Mouse (Mus musculus): ENCODE results near the gene Olfr1390. TPM values are rescaled to one million over a fixed set of nuclear protein-coding genes. Genes with fewer than 3 reads are reported as not detected.
"Not testable (repeated sequence)": the region's sequence is repeated elsewhere in the genome, so short reads cannot be mapped to it uniquely, and the experiment has no call there.

Gene Olfr1390
- not detected in 2 replicates for polyA plus RNA-seq (2015; fragmentation: Nextera tagmentation; extraction: Ambion mirVana)

- no peak for TF ChIP-seq CTCF (IDR thresholded peaks at IDR 0.05; ENCODE audit: low read depth)
- Histone ChIP-seq H3K36me3 (ENCODE audit: control insufficient read depth, insufficient read depth) (no peaks in the 10 kb centered on the region), H3K4me2 (replicated peaks; ENCODE audit: low read depth) (no peak within 1 kb of the TSS), H3K4me1 (replicated peaks; ENCODE audit: control insufficient read depth, insufficient read depth, low read length) (no peaks in the 10 kb centered on the region), H3K9ac (ENCODE audit: low read depth, low read length) (no peak within 1 kb of the TSS), H3K27ac (ENCODE audit: low read depth, low read length) (no peak within 1 kb of the TSS), H3K9me3 (ENCODE audit: control insufficient read depth) (no peaks in the 10 kb centered on the region), H3K4me3 (ENCODE audit: low read depth, low read length) (no peak within 1 kb of the TSS), H3K27me3 (replicated peaks; ENCODE audit: control insufficient read depth, insufficient read depth, low read length) (no peaks in the 10 kb centered on the region)
- ATAC-seq: no peak
- 75% methylated on average over 1 of the region's 1 CpGs for WGBS
These were observed at the start of gene Olfr1390 for GRCm38 (mm10) chr11:49334888-49335287. Gene Olfr1390, plus strand, starts transcription at chr11:49335188.

GRCm38 (mm10) chr11:49287251-49287650 is 47.7 kb upstream of the Olfr1390 start:
- Histone ChIP-seq H3K4me1 (replicated peaks; ENCODE audit: control insufficient read depth, insufficient read depth, low read length) (no peaks in the 10 kb centered on the region), H3K27ac (ENCODE audit: low read depth, low read length) (no peak overlapping the region), H3K9ac (ENCODE audit: low read depth, low read length) (no peak overlapping the region), H3K4me2 (replicated peaks; ENCODE audit: low read depth) (no peak overlapping the region), H3K9me3 (ENCODE audit: control insufficient read depth) (no peaks in the 10 kb centered on the region), H3K4me3 (ENCODE audit: low read depth, low read length) (no peak overlapping the region), H3K36me3 (ENCODE audit: control insufficient read depth, insufficient read depth) (no peaks in the 10 kb centered on the region), H3K27me3 (replicated peaks; ENCODE audit: control insufficient read depth, insufficient read depth, low read length) (no peaks in the 10 kb centered on the region)
- WGBS: 68% methylated on average over 2 of the region's 2 CpGs
- TF ChIP-seq CTCF (IDR thresholded peaks at IDR 0.05; ENCODE audit: low read depth): no peak
- no peak for ATAC-seq

DNA sequence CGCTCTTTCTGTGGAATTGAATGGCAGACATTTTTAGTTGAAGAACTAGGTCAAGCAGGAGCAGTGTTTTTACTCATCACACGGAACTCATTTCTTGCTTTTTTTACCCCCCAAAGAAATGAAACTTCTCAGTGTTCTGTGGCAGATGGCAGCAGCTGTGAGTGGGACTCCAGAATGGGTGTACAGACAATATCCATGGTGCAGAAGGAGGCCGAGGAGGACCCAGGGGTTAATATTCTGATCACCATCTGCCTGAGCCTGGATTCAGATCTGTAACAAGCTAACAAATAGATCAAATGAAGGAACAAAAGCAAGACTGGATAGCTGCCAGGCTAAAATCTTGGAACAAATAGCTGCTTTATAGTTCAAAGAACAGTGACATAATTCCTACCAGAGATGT is 42.2 kb upstream of the Olfr1390 start:
- Histone ChIP-seq H3K27ac (ENCODE audit: low read depth, low read length) (no peak overlapping the region), H3K4me2 (replicated peaks; ENCODE audit: low read depth) (no peak overlapping the region), H3K9me3 (ENCODE audit: control insufficient read depth) (no peaks in the 10 kb centered on the region), H3K4me1 (replicated peaks; ENCODE audit: control insufficient read depth, insufficient read depth, low read length) (no peaks in the 10 kb centered on the region), H3K36me3 (ENCODE audit: control insufficient read depth, insufficient read depth) (no peaks in the 10 kb centered on the region), H3K4me3 (ENCODE audit: low read depth, low read length) (no peak overlapping the region), H3K9ac (ENCODE audit: low read depth, low read length) (no peak overlapping the region), H3K27me3 (replicated peaks; ENCODE audit: control insufficient read depth, insufficient read depth, low read length) (no peaks in the 10 kb centered on the region)
- TF ChIP-seq CTCF (IDR thresholded peaks at IDR 0.05; ENCODE audit: low read depth): no peak
- ATAC-seq: no peak
- WGBS: 80% methylated on average over 3 of the region's 3 CpGs

- H3K9ac ChIP-seq (ENCODE audit: low read depth, low read length): no peak within 1 kb of the TSS
- H3K4me2 ChIP-seq (replicated peaks; ENCODE audit: low read depth): no peak within 1 kb of the TSS
- H3K4me1 ChIP-seq (replicated peaks; ENCODE audit: control insufficient read depth, insufficient read depth, low read length): no peaks in the 10 kb centered on the region
- ATAC-seq: no peak
- H3K27ac ChIP-seq (ENCODE audit: low read depth, low read length): no peak within 1 kb of the TSS
- no peaks in the 10 kb centered on the region for H3K36me3 ChIP-seq (ENCODE audit: control insufficient read depth, insufficient read depth)
- no peak within 1 kb of the TSS for H3K4me3 ChIP-seq (ENCODE audit: low read depth, low read length)
- TF ChIP-seq CTCF (IDR thresholded peaks at IDR 0.05; ENCODE audit: low read depth): no peak
- no peaks in the 10 kb centered on the region for H3K27me3 ChIP-seq (replicated peaks; ENCODE audit: control insufficient read depth, insufficient read depth, low read length)
- no peaks in the 10 kb centered on the region for H3K9me3 ChIP-seq (ENCODE audit: control insufficient read depth)
These were observed 30.5 kb upstream of the Olfr1390 start, which contains the start of gene Olfr10 for GRCm38 (mm10) chr11:49304441-49304840. Gene Olfr10, plus strand, starts transcription at chr11:49304741.

DNA sequence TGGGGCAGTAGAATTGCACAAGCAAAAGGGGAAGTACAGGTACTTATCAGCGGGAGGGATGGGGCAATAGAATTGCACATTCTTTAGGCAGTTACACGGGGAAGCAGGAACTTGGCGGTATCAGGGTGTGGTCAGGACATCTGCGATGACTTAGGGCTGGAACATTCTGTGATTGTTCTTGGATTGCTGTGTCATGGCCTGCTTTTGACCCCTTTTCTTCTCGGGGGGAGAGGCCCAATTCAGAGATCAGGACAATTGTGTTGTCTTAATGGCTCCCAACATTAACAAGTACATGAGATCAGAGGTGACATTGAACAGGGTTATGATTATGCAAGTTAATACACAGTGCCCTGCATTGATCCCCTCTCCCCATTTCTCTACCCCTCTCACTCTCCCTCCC is 26.4 kb upstream of the Olfr1390 start:
- not testable (repeated sequence) for H3K9me3 ChIP-seq (ENCODE audit: control insufficient read depth); H3K4me2 ChIP-seq (replicated peaks; ENCODE audit: low read depth); H3K27ac ChIP-seq (ENCODE audit: low read depth, low read length); H3K36me3 ChIP-seq (ENCODE audit: control insufficient read depth, insufficient read depth); H3K4me3 ChIP-seq (ENCODE audit: low read depth, low read length); H3K9ac ChIP-seq (ENCODE audit: low read depth, low read length); H3K27me3 ChIP-seq (replicated peaks; ENCODE audit: control insufficient read depth, insufficient read depth, low read length); H3K4me1 ChIP-seq (replicated peaks; ENCODE audit: control insufficient read depth, insufficient read depth, low read length); ATAC-seq
- WGBS: 57% methylated on average over 5 of the region's 5 CpGs

GRCm38 (mm10) chr11:49322442-49322841 is 12.5 kb upstream of the Olfr1390 start, which contains the start of gene Olfr1391:
Gene Olfr1391, plus strand, starts transcription at chr11:49322742.
- TF ChIP-seq CTCF (IDR thresholded peaks at IDR 0.05; ENCODE audit: low read depth): no peak
- no peaks in the 10 kb centered on the region for H3K36me3 ChIP-seq (ENCODE audit: control insufficient read depth, insufficient read depth)
- no peaks in the 10 kb centered on the region for H3K4me1 ChIP-seq (replicated peaks; ENCODE audit: control insufficient read depth, insufficient read depth, low read length)
- ATAC-seq: no peak
- no peaks in the 10 kb centered on the region for H3K27me3 ChIP-seq (replicated peaks; ENCODE audit: control insufficient read depth, insufficient read depth, low read length)
- H3K27ac ChIP-seq (ENCODE audit: low read depth, low read length): no peak within 1 kb of the TSS
- no peak within 1 kb of the TSS for H3K9ac ChIP-seq (ENCODE audit: low read depth, low read length)
- no peak within 1 kb of the TSS for H3K4me2 ChIP-seq (replicated peaks; ENCODE audit: low read depth)
- no peak within 1 kb of the TSS for H3K4me3 ChIP-seq (ENCODE audit: low read depth, low read length)
- H3K9me3 ChIP-seq (ENCODE audit: control insufficient read depth): no peaks in the 10 kb centered on the region
- 69% methylated on average over 2 of the region's 2 CpGs for WGBS

- ATAC-seq: no peak
- H3K4me2 ChIP-seq (replicated peaks; ENCODE audit: low read depth): no peak overlapping the region
- no peak for TF ChIP-seq CTCF (IDR thresholded peaks at IDR 0.05; ENCODE audit: low read depth)
- H3K9me3 ChIP-seq (ENCODE audit: control insufficient read depth): no peaks in the 10 kb centered on the region
- no peak overlapping the region for H3K27ac ChIP-seq (ENCODE audit: low read depth, low read length)
- H3K27me3 ChIP-seq (replicated peaks; ENCODE audit: control insufficient read depth, insufficient read depth, low read length): no peaks in the 10 kb centered on the region
- no peak overlapping the region for H3K4me3 ChIP-seq (ENCODE audit: low read depth, low read length)
- 83% methylated on average over 3 of the region's 3 CpGs for WGBS
- no peaks in the 10 kb centered on the region for H3K4me1 ChIP-seq (replicated peaks; ENCODE audit: control insufficient read depth, insufficient read depth, low read length)
- H3K9ac ChIP-seq (ENCODE audit: low read depth, low read length): no peak overlapping the region
- no peaks in the 10 kb centered on the region for H3K36me3 ChIP-seq (ENCODE audit: control insufficient read depth, insufficient read depth)
These were observed 8.3 kb upstream of the Olfr1390 start for GRCm38 (mm10) chr11:49326726-49327125.
